Mouse (Mus musculus) erythroblast, embryonic 14.5 days (primary cell): ENCODE results near the gene Smim17.

ENCODE experiments used
- GATA1 ChIP-seq: IDR thresholded peaks from 2 replicates; pipeline ENCODE4 v1.6.1; 2012; ENCODE audit warnings: low read length, inconsistent platforms, mixed read lengths
- TAL1 ChIP-seq: IDR thresholded peaks from 3 replicates; pipeline ENCODE4 v1.6.1; 2012; ENCODE audit warnings: low read length, inconsistent platforms, mixed read lengths

DNA sequence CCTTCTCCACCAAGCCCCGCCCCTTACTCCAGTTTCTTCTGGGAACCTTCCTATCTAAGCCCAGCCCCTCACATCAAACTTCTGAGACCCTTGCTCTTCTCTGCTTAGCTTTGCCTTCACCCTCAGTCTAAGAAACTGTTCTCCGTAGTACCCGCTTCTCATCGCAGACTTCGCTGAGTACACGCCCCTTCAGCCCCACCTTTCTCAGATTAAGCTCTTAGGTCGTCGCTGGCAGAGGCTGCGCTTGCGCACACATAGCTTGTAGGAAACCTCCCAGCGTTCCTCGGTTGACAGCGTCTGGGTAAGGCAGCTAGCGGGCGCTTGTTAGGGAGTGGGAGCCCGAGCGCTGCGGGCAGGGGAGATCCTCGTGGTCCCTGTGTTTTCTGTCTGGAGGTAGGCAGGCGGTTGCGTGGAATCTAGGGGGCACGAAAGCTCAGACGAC lies 35.4 kb upstream of the Smim17 start, which contains the start of gene Zfp78:
- no peak for TF ChIP-seq GATA1
- TF ChIP-seq TAL1: no peak
